Comparison of ENCODE assay signal across 20 mouse cellular contexts in the genomic region with DNA sequence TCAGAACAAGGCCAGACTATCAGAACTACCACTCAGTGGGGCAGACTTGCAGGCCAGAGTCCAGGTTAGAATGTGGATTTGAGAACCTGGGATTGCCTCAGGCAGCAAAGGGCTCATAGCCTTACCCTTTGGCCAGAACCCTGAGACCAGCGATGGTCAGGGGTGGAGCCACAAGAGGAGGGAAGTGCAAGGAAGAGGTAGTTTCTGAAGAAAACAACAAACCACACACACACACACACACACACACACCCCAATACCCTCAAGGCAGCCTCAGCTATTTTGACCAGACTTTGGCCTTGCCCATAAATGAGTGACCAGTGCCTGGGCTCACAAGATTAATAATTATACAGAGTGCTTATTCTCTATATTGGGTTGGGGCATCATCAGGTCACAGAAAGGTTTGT. TPM values are rescaled to one million over a fixed set of nuclear protein-coding genes. Genes with fewer than 3 reads are reported as not detected.
DNase-seq lines count a peak whose midpoint lies in the region; ATAC-seq and TF ChIP-seq lines count a peak whose summit lies in the region.
"Had no signal": no experiment of that assay in that cellular context is flagged by ENCODE, and none has a peak within 500 bp of the region (broad histone marks: within the 10 kb centered on the region; RNA-seq: fewer than 3 reads in every experiment).

No protein-coding gene starts in this region.

- no peak overlapping the region for H3K4me2 ChIP-seq in intestine, embryonic 15.5 days (replicated peaks)
- 0 out of 2 replicates have a peak overlapping the region, but pooled peaks have one; percentile 23 for H3K4me2 ChIP-seq in liver, postnatal 0 days (ENCODE audit: low read depth, low read length)
- H3K4me2 ChIP-seq in lung, postnatal 0 days (replicated peaks; ENCODE audit: low read depth, low read length) = no peak overlapping the region
- H3K4me2 ChIP-seq: heart, embryonic 15.5 days had no signal

- no peak overlapping the region for H3K27ac ChIP-seq in intestine, embryonic 15.5 days
- H3K27ac ChIP-seq in liver, postnatal 0 days (ENCODE audit: low read depth) = peak overlapping the region; percentile 86
- H3K27ac ChIP-seq in forebrain, embryonic 10.5 days = no peak overlapping the region
- H3K27ac ChIP-seq in lung, postnatal 0 days (ENCODE audit: low read length) = no peak overlapping the region
- H3K27ac ChIP-seq: embryonic facial prominence, embryonic 10.5 days; gastrocnemius, adult 2 months; heart, embryonic 15.5 days; hindbrain, embryonic 10.5 days had no signal

- no peak overlapping the region for H3K9ac ChIP-seq in intestine, embryonic 15.5 days
- no peak overlapping the region for H3K9ac ChIP-seq in liver, postnatal 0 days (replicated peaks)
- H3K9ac ChIP-seq in lung, postnatal 0 days (replicated peaks; ENCODE audit: low read depth) = no peak overlapping the region
- H3K9ac ChIP-seq: heart, embryonic 15.5 days had no signal

- ATAC-seq in intestine, embryonic 15.5 days = peak; percentile 75
- ATAC-seq in liver, postnatal 0 days = peak; percentile 83
- ATAC-seq in lung, postnatal 0 days = no peak
- ATAC-seq: forebrain, embryonic 16.5 days had no signal

- DNase-seq in kidney, adult 9 months = peak; percentile 95
- peak; percentile 87 to 93 for DNase-seq in kidney, postnatal 36 days
- no peak for DNase-seq in liver, postnatal 0 days
- no peak for DNase-seq in forebrain, embryonic 10.5 days (ENCODE audit: extremely low spot score, low spot score)
- DNase-seq in lung, postnatal 0 days (ENCODE audit: low spot score) = no peak
- DNase-seq in frontal cortex, postnatal 36 days (ENCODE audit: low spot score in 2 of 2) = no peak
- DNase-seq in T-cell, adult 2 months (ENCODE audit: low spot score) = no peak
- DNase-seq: adrenal gland, postnatal 10 days; B cell, adult 2 months; cerebellum, adult 18-20 months; gastrocnemius, adult 2 months; heart, adult 11 months had no signal

- no peaks in the 10 kb centered on the region for H3K4me1 ChIP-seq in intestine, embryonic 15.5 days (replicated peaks)
- H3K4me1 ChIP-seq in liver, postnatal 0 days (ENCODE audit: insufficient read depth) = 0 out of 2 replicates have a peak, but pooled peaks cover 4% of the 10 kb centered on the region
- H3K4me1 ChIP-seq in forebrain, embryonic 10.5 days = no peaks in the 10 kb centered on the region; the same call in 1 of the 2 replicates
- no peaks in the 10 kb centered on the region for H3K4me1 ChIP-seq in lung, postnatal 0 days (ENCODE audit: insufficient read depth, low read depth, low read length)
- H3K4me1 ChIP-seq: heart, embryonic 15.5 days; hindbrain, embryonic 10.5 days had no signal

- 89% methylated on average over 1 of the region's 1 CpGs for WGBS in intestine, embryonic 15.5 days
- WGBS in liver, postnatal 0 days (ENCODE audit: insufficient replicate concordance) = 53% methylated on average over 1 of the region's 1 CpGs
- 83% methylated on average over 1 of the region's 1 CpGs for WGBS in forebrain, embryonic 10.5 days
- WGBS in lung, postnatal 0 days = 75% methylated on average over 1 of the region's 1 CpGs

- no peak for TF ChIP-seq EP300 in liver, postnatal 0 days (IDR thresholded peaks at IDR 0.05; ENCODE audit: low read depth)
- TF ChIP-seq EP300 in lung, postnatal 0 days (IDR thresholded peaks at IDR 0.05) = no peak

- no peak overlapping the region for H3K4me3 ChIP-seq in intestine, embryonic 15.5 days (replicated peaks)
- no peak overlapping the region for H3K4me3 ChIP-seq in liver, postnatal 0 days (ENCODE audit: low read depth, low read length)
- H3K4me3 ChIP-seq in forebrain, embryonic 10.5 days = no peak overlapping the region
- H3K4me3 ChIP-seq in lung, postnatal 0 days (ENCODE audit: low read depth, low read length) = no peak overlapping the region
- H3K4me3 ChIP-seq: embryonic facial prominence, embryonic 10.5 days; erythroblast, embryonic 14.5 days; gastrocnemius, adult 2 months; heart, embryonic 15.5 days; hindbrain, embryonic 10.5 days had no signal

- no peak for TF ChIP-seq CTCF in liver, postnatal 0 days (IDR thresholded peaks at IDR 0.05; ENCODE audit: low read depth)
- no peak for TF ChIP-seq CTCF in lung, postnatal 0 days (IDR thresholded peaks at IDR 0.05)

- H3K36me3 ChIP-seq in intestine, embryonic 15.5 days = no peaks in the 10 kb centered on the region
- H3K36me3 ChIP-seq in liver, postnatal 0 days (replicated peaks; ENCODE audit: insufficient read depth, low read length) = no peaks in the 10 kb centered on the region
- no peaks in the 10 kb centered on the region for H3K36me3 ChIP-seq in forebrain, embryonic 10.5 days (replicated peaks)
- no peaks in the 10 kb centered on the region for H3K36me3 ChIP-seq in lung, postnatal 0 days (ENCODE audit: insufficient read depth, low read length)
- H3K36me3 ChIP-seq: embryonic facial prominence, embryonic 10.5 days; heart, embryonic 15.5 days; hindbrain, embryonic 10.5 days had no signal

- H3K9me3 ChIP-seq in intestine, embryonic 15.5 days = no peaks in the 10 kb centered on the region
- H3K9me3 ChIP-seq in liver, postnatal 0 days (ENCODE audit: low read length) = no peaks in the 10 kb centered on the region
- no peaks in the 10 kb centered on the region for H3K9me3 ChIP-seq in forebrain, embryonic 10.5 days
- no peaks in the 10 kb centered on the region for H3K9me3 ChIP-seq in lung, postnatal 0 days (ENCODE audit: low read length)
- H3K9me3 ChIP-seq: embryonic facial prominence, embryonic 10.5 days; heart, embryonic 15.5 days; hindbrain, embryonic 10.5 days had no signal

- no peaks in the 10 kb centered on the region for H3K27me3 ChIP-seq in intestine, embryonic 15.5 days (replicated peaks)
- no peaks in the 10 kb centered on the region for H3K27me3 ChIP-seq in liver, postnatal 0 days (ENCODE audit: insufficient read depth, low read length)
- H3K27me3 ChIP-seq in forebrain, embryonic 10.5 days (ENCODE audit: poor library complexity, severe bottlenecking) = no peaks in the 10 kb centered on the region
- no peaks in the 10 kb centered on the region for H3K27me3 ChIP-seq in lung, postnatal 0 days (replicated peaks; ENCODE audit: insufficient read depth, low read length)

RNA-seq across cellular contexts. Expression of gene Slc34a1, which starts 6.4 kb away (rescaled TPM):
- not detected in 2 replicates for polyA plus RNA-seq in intestine, embryonic 15.5 days (2015; fragmentation: Nextera tagmentation; extraction: Ambion mirVana)
- not detected in 2 replicates for polyA plus RNA-seq in liver, postnatal 0 days (2015; fragmentation: Nextera tagmentation; extraction: Ambion mirVana)
- polyA plus RNA-seq in forebrain, embryonic 10.5 days (2016; fragmentation: Nextera tagmentation; extraction: Ambion mirVana) = not detected in 2 replicates
- not detected in 2 replicates for polyA plus RNA-seq in lung, postnatal 0 days (2015; fragmentation: Nextera tagmentation; extraction: Ambion mirVana)
- polyA plus RNA-seq: embryonic facial prominence, embryonic 10.5 days; erythroblast, embryonic 14.5 days; forebrain, embryonic 16.5 days; heart, embryonic 15.5 days; limb, embryonic 14.5 days had no signal

RNA-seq across cellular contexts. Expression of gene Rgs14, which starts 22.1 kb away (rescaled TPM):
- polyA plus RNA-seq in intestine, embryonic 15.5 days (2015; fragmentation: Nextera tagmentation; extraction: Ambion mirVana) = 0.85 and 1.2 TPM in 2 replicates
- 2.8 and 3.1 TPM in 2 replicates for polyA plus RNA-seq in liver, postnatal 0 days (2015; fragmentation: Nextera tagmentation; extraction: Ambion mirVana)
- 0.34 and 0.58 TPM in 2 replicates for polyA plus RNA-seq in forebrain, embryonic 10.5 days (2016; fragmentation: Nextera tagmentation; extraction: Ambion mirVana)
- polyA plus RNA-seq in lung, postnatal 0 days (2015; fragmentation: Nextera tagmentation; extraction: Ambion mirVana) = 2.7 and 2.8 TPM in 2 replicates
- polyA plus RNA-seq: erythroblast, embryonic 14.5 days had no signal

RNA-seq across cellular contexts. Expression of gene Pfn3, which starts 23.4 kb away (rescaled TPM):
- polyA plus RNA-seq in intestine, embryonic 15.5 days (2015; fragmentation: Nextera tagmentation; extraction: Ambion mirVana) = not detected in 2 replicates
- polyA plus RNA-seq in liver, postnatal 0 days (2015; fragmentation: Nextera tagmentation; extraction: Ambion mirVana) = not detected in 2 replicates
- not detected in 2 replicates for polyA plus RNA-seq in forebrain, embryonic 10.5 days (2016; fragmentation: Nextera tagmentation; extraction: Ambion mirVana)
- polyA plus RNA-seq in lung, postnatal 0 days (2015; fragmentation: Nextera tagmentation; extraction: Ambion mirVana) = not detected in 2 replicates
- polyA plus RNA-seq: embryonic facial prominence, embryonic 10.5 days; erythroblast, embryonic 14.5 days; heart, embryonic 15.5 days; hindbrain, embryonic 10.5 days had no signal

RNA-seq across cellular contexts. Expression of gene Lman2, which starts 29.0 kb away (rescaled TPM):
- 121 and 128 TPM in 2 replicates for polyA plus RNA-seq in intestine, embryonic 15.5 days (2015; fragmentation: Nextera tagmentation; extraction: Ambion mirVana)
- 50.5 and 56.0 TPM in 2 replicates for polyA plus RNA-seq in liver, postnatal 0 days (2015; fragmentation: Nextera tagmentation; extraction: Ambion mirVana)
- 97.8 and 100 TPM in 2 replicates for polyA plus RNA-seq in forebrain, embryonic 10.5 days (2016; fragmentation: Nextera tagmentation; extraction: Ambion mirVana)
- 63.6 and 66.5 TPM in 2 replicates for polyA plus RNA-seq in lung, postnatal 0 days (2015; fragmentation: Nextera tagmentation; extraction: Ambion mirVana)

RNA-seq across cellular contexts. Expression of gene F12, which starts 35.0 kb away (rescaled TPM):
- polyA plus RNA-seq in intestine, embryonic 15.5 days (2015; fragmentation: Nextera tagmentation; extraction: Ambion mirVana) = 1.8 TPM in 2 replicates
- polyA plus RNA-seq in liver, postnatal 0 days (2015; fragmentation: Nextera tagmentation; extraction: Ambion mirVana) = 403 and 418 TPM in 2 replicates
- not detected in 2 replicates for polyA plus RNA-seq in forebrain, embryonic 10.5 days (2016; fragmentation: Nextera tagmentation; extraction: Ambion mirVana)
- not detected in 2 replicates for polyA plus RNA-seq in lung, postnatal 0 days (2015; fragmentation: Nextera tagmentation; extraction: Ambion mirVana)
- polyA plus RNA-seq: embryonic facial prominence, embryonic 10.5 days; forebrain, embryonic 16.5 days; neural tube, embryonic 14.5 days had no signal

Comparison
In these comparisons a context has a peak if more than half of its experiments do, and no peak if none do; other contexts are left out.
1. DNase-seq: peak in kidney, adult 9 months (single experiment) and kidney, postnatal 36 days (2 of 2); none in liver, postnatal 0 days (single experiment), forebrain, embryonic 10.5 days (single experiment), lung, postnatal 0 days (single experiment), frontal cortex, postnatal 36 days (0 of 2) and T-cell, adult 2 months (single experiment).